25 mouse cellular contexts compared by ENCODE assay signal in the genomic region with DNA sequence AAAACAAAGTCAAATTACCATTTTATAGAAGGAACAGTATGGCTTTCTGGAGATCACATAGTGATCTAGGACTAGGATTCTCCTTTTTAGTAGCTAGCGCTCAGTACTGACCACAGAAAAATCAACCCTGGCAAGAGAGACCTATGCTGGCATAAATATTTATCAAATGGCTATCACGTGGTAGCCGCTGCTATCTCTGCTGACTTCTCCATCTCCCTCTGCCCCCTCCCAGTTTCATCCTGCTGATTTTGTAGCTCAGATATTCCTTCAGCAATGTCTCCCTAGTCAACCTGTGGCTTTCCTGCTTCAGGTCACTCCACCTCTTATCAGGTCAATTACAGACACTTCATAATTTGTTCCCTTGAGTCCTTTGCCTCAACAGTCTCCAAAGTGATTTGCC. TPM values are rescaled to one million over a fixed set of nuclear protein-coding genes. Genes with fewer than 3 reads are reported as not detected.
DNase-seq lines count a peak whose midpoint lies in the region; ATAC-seq and TF ChIP-seq lines count a peak whose summit lies in the region.
"Had no signal": no experiment of that assay in that cellular context is flagged by ENCODE, and none has a peak within 500 bp of the region (broad histone marks: within the 10 kb centered on the region; RNA-seq: fewer than 3 reads in every experiment).

No protein-coding gene starts in this region.

- H3K36me3 ChIP-seq in limb, embryonic 11.5 days (ENCODE audit: control insufficient read depth, insufficient read depth, low read length): no peaks in the 10 kb centered on the region
- no peaks in the 10 kb centered on the region for H3K36me3 ChIP-seq in limb, embryonic 10.5 days
- peaks cover 0 to 55% of the 10 kb centered on the region in 2 experiments; a peak in 2 of 4 replicates for H3K36me3 ChIP-seq in MEL (ENCODE audit: control insufficient read depth in 1 of 2, insufficient read depth in 2 of 2, low read length in 2 of 2)
- H3K36me3 ChIP-seq: G1E had no signal

- no peaks in the 10 kb centered on the region for H3K4me1 ChIP-seq in limb, embryonic 11.5 days (ENCODE audit: control insufficient read depth, insufficient read depth, low read length)
- no peaks in the 10 kb centered on the region for H3K4me1 ChIP-seq in limb, embryonic 10.5 days
- H3K4me1 ChIP-seq in MEL (ENCODE audit: control insufficient read depth in 1 of 2, insufficient read depth in 2 of 2, low read length in 2 of 2): peaks cover 26 to 49% of the 10 kb centered on the region in 2 experiments

- H3K79me2 ChIP-seq in MEL (ENCODE audit: control insufficient read depth, insufficient read depth, low read length, poor library complexity): no peaks in the 10 kb centered on the region

- no peak for ATAC-seq in limb, embryonic 11.5 days (ENCODE audit: insufficient number of reproducible peaks, low FRiP score, low TSS enrichment, low read depth)
- ATAC-seq: activated CD4-positive, CD25-positive, alpha-beta regulatory T cell, adult 4 months; CD4-positive, CD25-positive, alpha-beta regulatory T cell, adult 4 months; Patski had no signal

- no peak overlapping the region for H3K27ac ChIP-seq in limb, embryonic 11.5 days (replicated peaks; ENCODE audit: low read depth, low read length)
- no peak overlapping the region for H3K27ac ChIP-seq in limb, embryonic 10.5 days
- H3K27ac ChIP-seq in MEL (ENCODE audit: control insufficient read depth, low read depth, low read length): no peak overlapping the region; the same call in 1 of the 2 replicates

- no peak for TF ChIP-seq POLR2A in MEL (IDR thresholded peaks at IDR 0.05; ENCODE audit: control insufficient read depth in 1 of 2, insufficient read depth in 1 of 2, low read depth in 1 of 2, low read length in 2 of 2, poor library complexity in 1 of 2)

- no peak for TF ChIP-seq RAD21 in MEL (IDR thresholded peaks at IDR 0.05; ENCODE audit: low read depth, low read length)

- no peak overlapping the region for H3K9ac ChIP-seq in limb, embryonic 11.5 days (ENCODE audit: low read length)
- no peak overlapping the region for H3K9ac ChIP-seq in MEL (ENCODE audit: control insufficient read depth, low read depth, low read length, poor library complexity, severe bottlenecking)

- peak; percentile 0 for DNase-seq in limb, embryonic 11.5 days (ENCODE audit: low spot score)
- DNase-seq in limb, embryonic 10.5 days (ENCODE audit: low spot score): no peak
- DNase-seq in MEL (ENCODE audit: low read depth, low spot score): no peak
- no peak for DNase-seq in left cerebral cortex, postnatal 10 days (ENCODE audit: extremely low spot score in 1 of 2, low spot score in 2 of 2)
- DNase-seq: adrenal gland, adult 2 months; adrenal gland, adult 8-10 months; adrenal gland, postnatal 10 days; adrenal gland, postnatal 14 days; adrenal gland, postnatal 25 days; adrenal gland, postnatal 36 days; B cell, adult 2 months; cerebellum, adult 11 months; cerebellum, adult 11-12 months; cerebellum, adult 18-20 months; cerebellum, adult 2 months had no signal

- H3K4me3 ChIP-seq in limb, embryonic 11.5 days (ENCODE audit: low read depth, low read length): no peak overlapping the region
- H3K4me3 ChIP-seq in limb, embryonic 10.5 days: no peak overlapping the region
- no peak overlapping the region for H3K4me3 ChIP-seq in MEL (ENCODE audit: control insufficient read depth in 1 of 2, insufficient read depth in 1 of 2, low read depth in 2 of 2, low read length in 2 of 2)

- peak in 1 of 2 experiments; percentile 15; a peak in 1 of 4 replicates for TF ChIP-seq EP300 in MEL (IDR thresholded peaks at IDR 0.05; ENCODE audit: low read depth in 1 of 2, low read length in 2 of 2)

- H3K9me3 ChIP-seq in limb, embryonic 11.5 days (ENCODE audit: control insufficient read depth, low read length): no peaks in the 10 kb centered on the region
- no peaks in the 10 kb centered on the region for H3K9me3 ChIP-seq in limb, embryonic 10.5 days (replicated peaks)
- H3K9me3 ChIP-seq in MEL (replicated peaks; ENCODE audit: insufficient read depth, low read length): no peaks in the 10 kb centered on the region

- TF ChIP-seq CTCF in MEL (IDR thresholded peaks at IDR 0.05 in 2 of 3, conservative IDR thresholded peaks at IDR 0.05 in 1 of 3; ENCODE audit: control insufficient read depth in 1 of 3, insufficient read depth in 1 of 3, low read depth in 2 of 3, low read length in 3 of 3, poor library complexity in 1 of 3, severe bottlenecking in 1 of 3): no peak

- intact Hi-C loops in left cerebral cortex, postnatal 10 days (cut with DNase I): no loop called here

- 85% methylated on average over 3 of the region's 3 CpGs for WGBS in limb, embryonic 11.5 days
- 88% methylated on average over 3 of the region's 3 CpGs for WGBS in limb, embryonic 10.5 days

- H3K4me2 ChIP-seq in limb, embryonic 11.5 days (ENCODE audit: low read depth, severe bottlenecking): no peak overlapping the region

- no peaks in the 10 kb centered on the region for H3K27me3 ChIP-seq in limb, embryonic 11.5 days (ENCODE audit: control insufficient read depth, insufficient read depth, low read length)
- H3K27me3 ChIP-seq in limb, embryonic 10.5 days (ENCODE audit: low read depth, poor library complexity, severe bottlenecking): no peaks in the 10 kb centered on the region
- H3K27me3 ChIP-seq in MEL (ENCODE audit: control insufficient read depth in 1 of 2, insufficient read depth in 2 of 2, low read length in 2 of 2): no peaks in the 10 kb centered on the region
- H3K27me3 ChIP-seq: CH12.LX had no signal

TF ChIP-seq in MEL, 35 proteins besides CTCF, POLR2A, EP300 and RAD21:
- TF ChIP-seq TCF12 (IDR thresholded peaks at IDR 0.05; ENCODE audit: low read depth, low read length): 0 out of 2 replicates have a peak, but pooled peaks have one; percentile 14
- TF ChIP-seq MYC (IDR thresholded peaks at IDR 0.05; ENCODE audit: low read depth, low read length): no peak
- TF ChIP-seq MXI1 (IDR thresholded peaks at IDR 0.05; ENCODE audit: low read depth, low read length): no peak
- no peak for TF ChIP-seq NRF1 (IDR thresholded peaks at IDR 0.05; ENCODE audit: insufficient read depth, low read depth, low read length, poor library complexity, severe bottlenecking)
- peak; percentile 84 for TF ChIP-seq USF1 (IDR thresholded peaks at IDR 0.05; ENCODE audit: low read depth, low read length)
- TF ChIP-seq GABPA (IDR thresholded peaks at IDR 0.05; ENCODE audit: low read depth, low read length): no peak
- TF ChIP-seq USF2 (IDR thresholded peaks at IDR 0.05; ENCODE audit: borderline replicate concordance in 1 of 2, insufficient read depth in 1 of 2, low read depth in 1 of 2, low read length in 2 of 2): 0 out of 4 replicates have a peak, but pooled peaks of 1 of the 2 experiments have one; percentile 34
- no peak for TF ChIP-seq E2F4 (IDR thresholded peaks at IDR 0.05; ENCODE audit: borderline replicate concordance, low read depth, low read length)
- peak; percentile 27; the same call in 1 of the 2 replicates for TF ChIP-seq ETS1 (IDR thresholded peaks at IDR 0.05; ENCODE audit: low read depth, low read length)
- TF ChIP-seq RCOR1 (IDR thresholded peaks at IDR 0.05; ENCODE audit: low read depth, low read length): 0 out of 2 replicates have a peak, but pooled peaks have one; percentile 31
- peak; percentile 69; the same call in 1 of the 2 replicates for TF ChIP-seq MAZ (IDR thresholded peaks at IDR 0.05; ENCODE audit: low read depth, low read length)
- no peak for TF ChIP-seq ZNF384 (IDR thresholded peaks at IDR 0.05; ENCODE audit: low read depth, low read length)
- TF ChIP-seq CHD1 (IDR thresholded peaks at IDR 0.05; ENCODE audit: low read depth, low read length): no peak

RNA-seq across cellular contexts. Expression of gene Ackr1, which starts 17.8 kb away (rescaled TPM):
- 1.5 and 1.7 TPM in 2 replicates for polyA plus RNA-seq in limb, embryonic 11.5 days (2014; fragmentation: Nextera tagmentation; extraction: Ambion mirVana)
- polyA plus RNA-seq in limb, embryonic 10.5 days (2016; fragmentation: Nextera tagmentation; extraction: Ambion mirVana): 0.55 and 0.78 TPM in 2 replicates
- total RNA-seq in MEL (2012; rRNA removed): 0.19 and 0.20 TPM in 2 replicates
- polyA plus RNA-seq in MEL (2012; ENCODE audit: insufficient read depth in 1 of 2, insufficient read length in 2 of 2, low read depth in 1 of 2, low replicate concordance in 2 of 2, missing spikeins in 1 of 2): under 1 TPM in 1 of 2 experiments, not detected in 1; 0.42 TPM
- total RNA-seq in left cerebral cortex, postnatal 10 days (2021): 100 to 1,000 TPM; 111 to 129 TPM
- total RNA-seq: CH12.LX, ES-E14, G1E had no signal
- polyA plus RNA-seq: activated CD4-positive, CD25-positive, alpha-beta regulatory T cell, adult 4 months; C2C12; CD4-positive, CD25-positive, alpha-beta regulatory T cell, adult 4 months; G1E; Patski had no signal

RNA-seq across cellular contexts. Expression of gene Aim2, which starts 35.0 kb away (rescaled TPM):
- polyA plus RNA-seq in limb, embryonic 11.5 days (2014; fragmentation: Nextera tagmentation; extraction: Ambion mirVana): 1.2 and 2.5 TPM in 2 replicates
- 1.1 and 2.5 TPM in 2 replicates for polyA plus RNA-seq in limb, embryonic 10.5 days (2016; fragmentation: Nextera tagmentation; extraction: Ambion mirVana)
- total RNA-seq in MEL (2012; rRNA removed): 2.3 TPM in 2 replicates
- polyA plus RNA-seq in MEL (2012; ENCODE audit: insufficient read depth in 1 of 2, insufficient read length in 2 of 2, low read depth in 1 of 2, low replicate concordance in 2 of 2, missing spikeins in 1 of 2): 1 to 10 TPM in 1 of 2 experiments, not detected in 1; 9.1 TPM
- 1 to 10 TPM; 3.7 to 4.9 TPM for total RNA-seq in left cerebral cortex, postnatal 10 days (2021)
- polyA plus RNA-seq: G1E had no signal

RNA-seq across cellular contexts. Expression of gene Mptx2, which starts 38.1 kb away (rescaled TPM):
- not detected in 2 replicates for polyA plus RNA-seq in limb, embryonic 11.5 days (2014; fragmentation: Nextera tagmentation; extraction: Ambion mirVana)
- not detected in 2 replicates for polyA plus RNA-seq in limb, embryonic 10.5 days (2016; fragmentation: Nextera tagmentation; extraction: Ambion mirVana)
- total RNA-seq in MEL (2012; rRNA removed): not detected in 2 replicates
- not detected for polyA plus RNA-seq in MEL (2012; ENCODE audit: insufficient read depth in 1 of 2, insufficient read length in 2 of 2, low read depth in 1 of 2, low replicate concordance in 2 of 2, missing spikeins in 1 of 2)
- total RNA-seq in left cerebral cortex, postnatal 10 days (2021): not detected
- total RNA-seq: adrenal gland, adult 18-20 months; adrenal gland, adult 2 months; adrenal gland, adult 8-10 months; adrenal gland, postnatal 10 days; adrenal gland, postnatal 14 days; adrenal gland, postnatal 25 days; adrenal gland, postnatal 36 days; adrenal gland, postnatal 4 days; CH12.LX; ES-E14; G1E had no signal
- polyA plus RNA-seq: activated CD4-positive, CD25-positive, alpha-beta regulatory T cell, adult 4 months; adrenal gland, adult 2 months; brain, embryonic 14.5 days; C2C12; CD4-positive, CD25-positive, alpha-beta regulatory T cell, adult 4 months; cerebellum, adult 2 months; G1E; Patski had no signal

RNA-seq across cellular contexts. Expression of gene Olfr418, which starts 49.9 kb away (rescaled TPM):
- not detected in 2 replicates for polyA plus RNA-seq in limb, embryonic 11.5 days (2014; fragmentation: Nextera tagmentation; extraction: Ambion mirVana)
- not detected in 2 replicates for polyA plus RNA-seq in limb, embryonic 10.5 days (2016; fragmentation: Nextera tagmentation; extraction: Ambion mirVana)
- not detected in 2 replicates for total RNA-seq in MEL (2012; rRNA removed)
- polyA plus RNA-seq in MEL (2012; ENCODE audit: insufficient read depth in 1 of 2, insufficient read length in 2 of 2, low read depth in 1 of 2, low replicate concordance in 2 of 2, missing spikeins in 1 of 2): not detected
- not detected for total RNA-seq in left cerebral cortex, postnatal 10 days (2021)
- total RNA-seq: adrenal gland, adult 18-20 months; adrenal gland, adult 2 months; adrenal gland, adult 8-10 months; adrenal gland, postnatal 10 days; adrenal gland, postnatal 14 days; adrenal gland, postnatal 25 days; adrenal gland, postnatal 36 days; adrenal gland, postnatal 4 days; CH12.LX; ES-E14 had no signal
- polyA plus RNA-seq: activated CD4-positive, CD25-positive, alpha-beta regulatory T cell, adult 4 months; adrenal gland, adult 2 months; brain, embryonic 14.5 days; C2C12; CD4-positive, CD25-positive, alpha-beta regulatory T cell, adult 4 months; cerebellum, adult 2 months; G1E; Patski had no signal

RNA-seq across cellular contexts. Expression of gene Cadm3, which starts 51.8 kb away (rescaled TPM):
- polyA plus RNA-seq in limb, embryonic 11.5 days (2014; fragmentation: Nextera tagmentation; extraction: Ambion mirVana): 1.1 and 1.4 TPM in 2 replicates
- 0.29 and 0.49 TPM in 2 replicates for polyA plus RNA-seq in limb, embryonic 10.5 days (2016; fragmentation: Nextera tagmentation; extraction: Ambion mirVana)
- 0.19 and 0.20 TPM in 2 replicates for total RNA-seq in MEL (2012; rRNA removed)
- polyA plus RNA-seq in MEL (2012; ENCODE audit: insufficient read depth in 1 of 2, insufficient read length in 2 of 2, low read depth in 1 of 2, low replicate concordance in 2 of 2, missing spikeins in 1 of 2): under 1 TPM in 1 of 2 experiments, not detected in 1; 0.03 TPM
- 100 to 1,000 TPM; 503 to 552 TPM for total RNA-seq in left cerebral cortex, postnatal 10 days (2021)
- total RNA-seq: CH12.LX had no signal
- polyA plus RNA-seq: activated CD4-positive, CD25-positive, alpha-beta regulatory T cell, adult 4 months; CD4-positive, CD25-positive, alpha-beta regulatory T cell, adult 4 months; G1E; Patski had no signal
